Mouse (Mus musculus) cerebellum, adult 8-10 months (tissue): ENCODE measurements at regions not wholly inside any gene's neighbourhood (a gene's known extent, or its start where the extent isn't known, plus 50 kb on each side); places are given as distances from the start of the nearest gene placed in this dataset.

Experiments used
- DNase-seq: peaks from one replicate; pipeline ENCODE4 v3.0.0; 2022

DNA sequence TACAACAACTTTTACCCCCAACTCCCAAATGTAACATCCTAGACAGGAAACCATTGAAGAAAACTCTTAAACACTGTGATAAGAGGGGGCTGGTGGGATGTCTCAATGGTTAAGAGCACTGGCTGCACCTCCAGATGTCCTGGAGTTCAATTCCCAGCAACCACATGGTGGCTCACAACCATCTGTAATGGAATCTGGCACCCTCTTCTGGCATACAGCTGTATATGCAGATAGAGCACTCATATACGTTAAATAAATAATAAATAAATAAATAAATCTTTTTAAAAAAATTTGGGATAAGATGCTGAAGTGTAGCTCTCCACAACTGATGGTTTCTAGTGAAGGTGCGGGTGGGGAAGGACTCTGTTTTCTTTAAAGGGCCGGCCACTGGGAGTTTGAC lies 69.3 kb downstream of the Kctd15 start:
- DNase-seq = no peak

DNA sequence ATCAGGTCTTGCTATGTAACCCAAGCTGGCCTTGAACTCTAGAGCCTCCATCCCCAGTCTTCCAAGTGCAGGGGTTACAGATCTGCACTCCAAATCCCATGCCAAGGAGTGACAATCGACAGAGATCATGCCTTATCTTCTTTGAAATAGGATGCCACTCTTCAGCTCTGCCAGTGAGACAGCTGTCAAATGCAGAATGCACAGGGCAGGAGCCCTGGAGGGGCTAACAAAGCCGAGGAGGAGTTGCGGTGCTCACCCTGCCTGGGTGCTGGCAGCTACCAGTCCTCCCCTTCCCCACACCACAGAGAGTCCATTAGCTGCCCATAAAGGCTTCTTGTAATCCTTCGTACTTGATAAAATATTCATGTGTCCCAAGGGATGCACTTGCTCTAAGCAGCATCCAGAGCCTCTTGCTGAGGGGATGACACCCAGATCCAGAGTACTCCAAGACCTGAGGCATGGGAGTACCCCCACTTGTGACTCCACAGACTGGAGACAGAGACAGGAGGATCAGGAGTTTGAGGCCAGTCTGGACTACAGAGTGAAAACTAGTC lies 71.1 kb downstream of the Kctd15 start:
- DNase-seq = no peak

DNA sequence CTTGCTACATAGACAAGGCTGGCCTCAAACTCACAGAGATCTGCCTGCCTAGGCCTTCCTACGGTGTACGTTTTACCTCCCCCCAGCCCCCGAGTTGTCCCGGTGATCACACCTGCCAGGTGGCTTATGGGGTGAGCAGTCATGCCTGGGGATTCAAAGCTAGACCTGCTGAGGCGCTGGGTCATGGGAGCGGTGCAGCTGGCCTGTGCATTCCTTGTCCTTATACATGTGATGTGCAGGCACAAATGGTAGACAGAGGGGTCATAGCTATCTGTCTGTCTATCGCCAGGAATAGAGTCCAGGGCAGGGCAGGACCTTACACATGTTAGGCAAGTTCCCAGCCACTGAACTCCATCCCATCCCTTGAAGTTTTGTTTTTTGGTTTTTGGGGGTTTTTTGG lies 71.7 kb downstream of the Kctd15 start:
- no peak for DNase-seq

DNA sequence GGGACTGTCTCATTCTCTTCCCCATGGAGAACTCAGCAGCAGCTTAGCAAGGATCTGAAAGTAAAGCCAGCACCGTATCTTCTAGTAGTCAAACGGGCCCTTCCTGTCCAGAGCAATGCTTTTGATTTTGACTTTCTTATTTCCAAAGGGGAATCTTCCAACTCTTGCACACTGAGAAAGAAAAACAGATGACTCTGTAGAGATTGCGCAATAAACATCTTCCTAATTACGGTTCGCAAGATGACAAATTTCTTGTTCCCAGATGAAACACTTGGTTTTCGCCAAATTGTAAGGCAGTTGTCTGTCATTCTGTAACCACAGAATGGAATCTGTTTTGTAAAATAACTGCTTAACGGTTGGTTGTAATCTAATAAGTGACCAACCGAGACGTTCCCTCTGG lies 75.7 kb downstream of the Kctd15 start:
- DNase-seq = no peak

DNA sequence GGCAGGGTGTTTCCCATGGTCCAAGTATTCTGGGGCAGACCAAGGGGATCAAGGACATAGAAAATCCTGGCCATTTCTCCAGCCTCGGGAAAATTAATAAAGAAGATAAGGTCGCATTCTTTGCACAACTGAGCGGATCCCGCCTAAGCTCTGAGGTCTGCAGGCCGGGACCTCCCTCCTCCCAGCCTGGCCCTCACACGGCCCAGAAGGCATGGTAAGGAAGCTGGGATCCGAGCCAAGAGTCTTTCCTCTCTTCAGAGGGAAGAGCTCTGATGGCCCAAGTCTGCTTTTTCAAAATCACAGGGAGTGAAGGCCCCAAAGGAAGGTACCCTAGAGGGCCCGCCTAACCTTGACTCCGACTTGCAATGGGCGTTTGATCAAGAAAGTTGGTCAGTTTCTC lies 85.2 kb downstream of the Kctd15 start:
- no peak for DNase-seq

DNA sequence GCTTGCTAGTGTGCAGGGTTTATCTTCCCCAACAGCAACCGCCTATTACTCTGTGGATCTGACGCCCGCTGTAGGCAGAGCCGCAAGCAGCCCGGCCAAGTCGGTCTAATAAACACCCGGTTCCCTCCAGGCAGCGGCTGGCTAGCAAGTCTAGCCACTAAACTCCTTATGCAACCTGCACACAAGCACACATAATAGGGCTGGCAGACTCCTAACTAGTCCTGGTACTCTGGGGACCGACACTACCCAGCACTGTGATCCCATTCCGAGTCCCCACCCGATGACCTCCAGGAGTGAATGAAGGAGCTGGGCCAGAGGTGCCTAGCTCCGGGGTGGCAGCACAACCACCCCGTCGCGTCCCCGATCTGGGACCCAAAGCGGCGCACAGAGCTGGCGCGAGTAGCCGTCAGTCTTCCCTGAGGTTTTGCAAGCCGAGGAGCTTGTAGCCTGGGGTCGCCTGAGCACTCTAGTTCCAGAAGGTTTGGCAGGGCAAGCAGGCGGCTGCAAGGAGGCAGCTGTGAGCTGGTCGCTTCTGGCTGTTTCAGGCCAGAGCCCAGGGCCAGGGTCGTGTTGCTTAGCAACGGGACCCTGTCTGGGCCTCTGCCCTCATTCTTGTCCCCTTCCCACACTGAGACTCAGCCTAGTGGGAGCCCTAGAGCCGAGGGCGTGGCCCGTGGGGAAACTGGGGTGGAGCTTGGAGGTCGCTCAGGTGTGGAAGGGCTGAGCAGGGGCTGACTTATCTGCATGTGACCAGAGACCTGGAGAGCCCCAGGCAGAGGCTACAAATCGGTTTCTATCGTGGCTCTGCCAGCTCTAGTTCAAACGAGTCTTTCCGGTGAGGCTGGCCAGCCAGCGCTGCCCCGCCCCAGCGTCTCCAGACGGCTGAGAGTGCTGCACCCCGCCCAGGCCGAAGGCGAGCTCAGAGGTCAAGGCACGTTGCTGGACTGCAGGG lies 86.1 kb downstream of the Kctd15 start:
- no peak for DNase-seq

DNA sequence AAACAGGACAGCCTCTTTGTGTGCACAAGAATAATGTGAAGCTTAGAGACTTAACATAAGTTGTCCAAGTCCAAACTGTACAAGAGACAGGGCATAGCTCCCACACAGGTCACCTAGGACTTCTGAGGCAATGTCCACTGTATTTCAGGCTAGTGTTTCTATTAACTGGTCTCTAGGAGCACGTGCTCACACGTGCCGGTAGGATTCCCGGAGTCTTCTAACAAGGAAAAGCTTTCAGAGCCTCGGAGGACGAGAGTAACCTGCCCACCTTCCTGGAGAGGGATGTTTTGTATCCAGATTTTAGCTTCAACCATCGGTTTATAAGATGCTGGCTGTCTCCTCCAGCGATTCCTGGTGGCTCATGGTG lies 86.8 kb downstream of the Kctd15 start:
- no peak for DNase-seq

DNA sequence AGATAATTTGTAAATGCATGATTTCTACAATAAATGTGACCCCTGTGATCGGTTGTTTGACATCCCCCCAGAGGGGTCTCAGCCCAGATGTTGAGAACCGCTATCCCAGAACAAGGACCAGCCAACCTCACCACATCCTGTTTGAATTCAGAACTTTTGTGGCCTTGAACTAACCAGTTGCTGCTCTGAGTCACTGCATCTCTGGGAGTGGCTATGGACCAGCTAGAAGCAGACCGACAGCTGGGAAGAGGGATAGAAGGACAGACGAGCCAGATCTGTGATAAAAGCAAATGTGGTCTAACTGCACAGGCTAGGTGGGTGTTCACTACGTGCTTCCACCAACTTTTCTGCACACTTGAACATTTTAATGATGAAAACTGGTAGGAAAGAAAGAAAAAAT lies 89.0 kb downstream of the Kctd15 start:
- DNase-seq = no peak

DNA sequence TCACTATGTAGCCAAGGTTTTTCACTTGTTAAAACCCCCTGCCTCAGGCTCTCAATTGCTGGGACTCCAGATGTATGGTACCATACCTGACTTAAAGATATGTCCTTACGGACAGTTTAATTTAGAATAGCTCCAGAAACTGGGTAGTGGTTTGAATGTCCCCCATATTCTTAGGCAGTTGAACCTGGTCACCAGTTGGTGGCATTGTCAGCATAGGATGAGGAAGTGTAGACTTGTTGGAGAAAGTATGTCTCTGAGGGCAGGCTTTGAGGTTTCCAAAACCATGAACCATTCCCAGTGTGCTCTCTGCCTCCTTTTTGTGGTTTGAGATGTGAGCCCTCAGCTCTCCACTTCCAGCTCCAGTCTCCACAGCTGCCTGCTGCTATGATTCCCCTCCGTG lies 94.4 kb downstream of the Kctd15 start:
- DNase-seq = no peak

DNA sequence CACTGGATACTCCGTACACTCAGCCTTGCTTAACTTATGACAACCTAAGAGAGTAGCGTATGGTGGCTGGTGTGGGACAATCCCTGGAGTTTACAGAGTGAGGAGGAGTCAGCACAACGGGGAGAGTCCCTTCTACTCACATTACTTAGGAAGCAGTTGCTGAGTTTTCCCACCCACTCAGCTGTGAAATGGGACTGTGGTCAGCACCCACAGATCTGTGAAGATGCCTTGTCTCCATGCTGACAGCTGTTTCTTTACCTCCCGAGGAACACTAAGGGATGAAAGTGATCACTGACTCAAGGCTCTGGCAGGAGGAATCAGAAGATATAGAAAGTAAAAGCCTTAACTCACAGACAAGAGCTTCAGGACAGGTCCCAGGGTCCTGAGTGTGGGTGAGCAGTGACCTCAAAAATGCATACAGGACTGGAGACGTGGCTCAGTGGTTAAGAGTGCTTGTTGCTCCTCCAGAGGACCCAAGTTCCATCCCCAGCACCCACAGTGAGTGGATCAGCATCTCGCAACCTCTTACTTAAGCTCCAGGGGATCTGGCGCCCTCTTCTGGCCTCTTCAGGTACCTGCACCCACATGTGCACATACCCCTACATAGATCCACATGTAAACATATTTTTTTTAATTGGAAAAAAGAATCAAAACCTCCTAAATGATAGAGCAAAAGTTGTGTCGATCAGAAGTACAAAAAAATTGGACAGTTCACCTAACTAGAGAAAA lies 97.8 kb downstream of the Kctd15 start:
- DNase-seq = no peak

DNA sequence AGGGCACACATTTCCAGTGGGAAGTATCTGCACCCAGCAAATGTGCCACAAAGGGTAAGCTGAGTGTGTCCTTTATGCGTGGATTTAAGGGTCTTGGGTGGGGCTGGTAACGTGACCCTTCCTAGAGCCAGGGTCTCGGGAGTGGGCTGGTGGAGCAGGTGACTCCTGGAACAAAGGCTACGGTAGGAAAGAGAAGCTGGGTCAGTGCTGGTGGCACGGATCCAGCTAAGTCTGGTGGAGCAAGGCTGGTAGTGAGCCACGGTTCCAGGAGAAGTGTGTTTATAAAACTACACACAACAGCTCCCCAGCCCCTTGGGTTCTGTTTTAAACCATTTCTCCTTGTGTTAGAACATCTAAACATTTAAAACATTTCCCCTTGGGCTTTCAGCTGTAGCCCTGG lies 101.3 kb downstream of the Kctd15 start:
- no peak for DNase-seq

DNA sequence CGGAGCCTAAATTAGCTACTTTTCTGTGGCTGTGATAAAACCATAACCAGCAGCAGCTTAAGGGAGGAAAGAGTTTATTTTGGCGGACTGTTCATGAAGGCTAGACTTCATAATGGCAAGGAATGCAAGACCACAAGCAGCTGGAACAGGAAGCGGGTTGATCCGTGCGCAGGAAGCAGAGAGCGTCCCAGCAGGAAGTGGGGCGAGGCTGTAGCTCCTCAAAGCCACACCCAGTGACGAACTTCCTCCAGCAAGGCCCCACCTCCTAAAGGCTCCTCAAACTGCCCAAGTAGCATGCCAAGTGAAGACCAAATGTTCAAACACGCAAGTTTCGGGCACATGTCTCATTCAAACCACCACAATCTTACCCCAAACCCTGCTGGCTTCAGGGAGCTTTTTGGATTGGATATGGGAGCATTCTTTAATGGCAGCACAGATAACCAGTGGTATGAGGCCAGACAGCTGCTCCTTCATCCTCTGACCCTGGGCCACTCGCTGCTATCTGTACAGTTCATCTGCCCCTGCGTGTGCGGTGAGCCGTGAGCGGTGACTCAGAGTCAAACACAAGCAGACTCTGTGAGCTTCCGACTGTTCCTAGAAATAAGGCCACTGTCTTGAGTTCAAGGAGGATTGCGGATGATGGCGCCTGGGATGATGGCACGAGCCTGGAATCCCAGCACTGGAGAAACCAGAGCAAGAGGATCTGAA lies 109.8 kb downstream of the Kctd15 start:
- DNase-seq = no peak

DNA sequence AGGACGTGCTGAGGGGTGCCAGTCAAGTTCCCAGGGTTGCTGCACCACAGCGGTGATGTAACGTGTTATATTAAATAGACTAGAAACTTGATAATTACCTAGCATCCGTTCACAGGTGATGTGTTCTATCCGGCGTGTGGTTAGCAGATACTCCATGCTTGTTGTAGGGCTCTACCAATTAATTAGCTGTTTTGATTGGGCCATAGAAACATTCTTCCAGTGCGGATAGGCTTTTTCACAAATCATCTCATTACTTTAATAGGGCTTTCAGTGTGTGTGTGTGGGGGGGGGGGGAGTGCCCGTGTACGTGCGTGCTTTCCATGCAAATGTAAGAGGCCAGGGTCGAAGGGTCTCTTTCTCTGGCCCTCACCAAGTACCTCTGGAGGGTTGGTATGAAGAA lies 110.6 kb downstream of the Kctd15 start:
- no peak for DNase-seq

DNA sequence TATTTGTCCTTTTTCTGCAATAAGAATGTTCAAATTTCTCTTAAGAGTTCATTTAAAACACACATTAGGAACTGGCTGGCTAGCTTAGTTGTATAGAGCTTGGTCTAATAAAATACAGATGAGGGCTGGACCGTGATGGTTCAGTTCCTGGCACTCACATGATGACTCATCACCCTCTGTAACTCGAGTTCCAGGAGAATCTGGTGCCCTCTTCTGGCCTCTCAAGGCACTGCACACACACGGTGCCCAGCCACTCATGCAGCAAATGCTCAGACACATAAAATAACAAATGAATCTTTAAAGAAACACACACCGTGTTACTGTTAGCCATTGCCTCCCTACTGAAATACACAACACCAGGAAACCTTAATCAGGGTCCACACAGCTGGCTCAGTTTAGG lies 114.6 kb downstream of the Kctd15 start:
- no peak for DNase-seq

DNA sequence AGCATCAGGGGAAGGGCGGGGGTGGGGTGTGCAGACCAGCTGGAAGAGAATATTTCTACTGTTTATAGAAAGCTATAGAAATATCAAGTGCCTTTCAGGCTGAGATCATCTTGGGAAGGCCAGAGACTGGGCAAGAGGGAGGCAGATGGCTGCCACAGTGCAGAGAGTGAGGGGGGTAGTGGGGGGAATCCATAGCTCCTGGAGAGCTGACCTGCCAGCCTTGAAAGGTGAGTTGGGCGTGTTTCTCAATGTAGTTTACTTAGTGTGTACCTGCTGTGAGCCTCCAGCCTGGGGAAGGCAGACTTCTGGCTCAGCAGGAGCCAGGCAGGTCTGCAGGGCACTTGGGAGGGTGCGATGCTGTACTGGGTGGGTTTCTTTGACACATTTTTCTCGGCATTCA lies 115.5 kb downstream of the Kctd15 start:
- DNase-seq = no peak

DNA sequence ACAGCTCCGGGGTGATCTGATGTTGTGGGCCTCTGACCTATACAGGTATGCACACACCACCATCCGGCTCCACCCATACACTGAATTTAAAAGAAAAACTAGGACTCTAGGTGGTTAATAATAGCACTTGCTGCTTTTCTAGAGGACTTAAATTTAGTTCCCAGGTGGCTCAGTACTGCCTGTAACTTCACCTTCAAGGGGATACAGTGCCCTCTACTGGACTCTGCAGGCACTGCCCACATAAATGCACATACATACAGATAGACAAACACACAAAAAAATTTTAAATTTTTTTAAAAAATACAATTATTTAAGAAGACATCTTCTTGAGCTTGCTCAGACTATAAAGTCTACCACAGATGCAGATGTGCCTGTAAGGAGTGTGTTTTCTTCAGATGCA lies 116.7 kb downstream of the Kctd15 start:
- no peak for DNase-seq

DNA sequence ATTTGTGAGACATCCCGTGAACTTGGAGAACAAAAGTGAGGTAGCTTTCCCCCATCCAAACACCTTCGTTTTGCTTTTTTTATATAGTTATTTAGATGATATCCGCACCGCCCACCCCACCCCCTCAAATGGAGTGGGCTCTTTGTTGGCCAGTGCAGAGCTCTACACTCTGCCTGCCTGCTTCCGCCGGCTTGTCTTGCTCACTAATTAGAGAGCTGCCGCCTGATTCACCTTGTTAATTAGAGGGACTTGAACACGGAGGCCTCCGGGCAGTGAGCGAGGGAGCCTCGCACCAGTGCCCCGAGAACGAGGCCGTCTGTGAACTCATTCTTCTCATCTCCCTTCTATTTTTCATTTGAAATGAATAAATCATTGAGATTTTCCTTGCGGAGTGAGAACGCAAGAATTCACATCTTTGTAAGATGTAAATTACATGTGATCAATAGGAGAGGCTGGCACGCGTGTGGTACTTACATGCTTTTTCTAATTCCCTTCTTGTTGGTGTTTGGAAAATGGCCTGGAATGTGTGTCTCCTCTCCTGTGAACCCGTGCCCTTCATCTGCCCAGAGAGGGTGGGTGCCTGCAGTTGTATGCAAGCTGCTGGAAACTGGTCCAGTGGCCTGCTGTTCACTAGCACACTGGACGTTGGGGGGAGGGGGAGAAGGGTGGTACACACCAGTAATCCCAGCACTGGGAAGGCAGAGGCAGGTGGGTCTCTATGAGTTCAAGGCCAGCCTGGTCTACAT lies 118.0 kb downstream of the Kctd15 start:
- no peak for DNase-seq

DNA sequence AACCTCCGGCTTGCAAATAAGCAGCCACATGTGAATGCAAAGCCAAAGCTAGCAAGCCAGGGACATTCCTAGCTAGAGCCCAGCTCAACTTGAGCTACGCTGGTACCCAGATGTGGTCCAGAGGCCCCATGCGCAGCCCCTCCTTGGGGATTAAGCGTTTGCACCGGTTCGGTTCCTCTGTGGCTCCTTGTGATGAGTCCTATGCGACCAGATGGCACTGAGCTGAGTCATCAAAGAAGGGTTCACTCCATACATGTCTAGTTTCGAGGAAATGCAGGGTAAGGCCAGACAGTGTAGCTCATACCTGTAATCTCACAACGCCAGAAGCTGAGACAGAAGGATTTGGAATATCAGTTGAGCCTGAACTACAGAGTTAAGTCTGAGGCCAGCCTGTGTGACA lies 119.4 kb downstream of the Kctd15 start:
- DNase-seq = no peak

DNA sequence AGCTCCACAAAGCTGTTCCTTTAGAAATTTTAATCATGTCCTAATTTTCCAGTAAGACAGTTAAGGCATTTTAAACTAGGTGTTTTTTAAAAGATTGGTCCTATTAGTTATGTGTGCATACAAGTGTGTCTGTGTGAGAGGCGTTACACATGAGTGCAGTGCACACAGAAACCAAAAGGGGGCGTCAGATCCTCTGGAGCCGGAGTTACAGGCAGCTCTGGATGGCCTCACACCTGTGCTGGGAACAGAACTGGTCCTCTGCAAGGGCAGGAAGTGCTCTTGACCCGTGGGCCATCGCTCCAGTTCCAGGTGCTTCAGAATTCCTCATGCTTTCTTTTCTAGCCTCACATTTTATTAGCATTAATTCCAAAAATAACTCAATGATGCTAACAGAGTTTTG lies 122.3 kb downstream of the Kctd15 start:
- DNase-seq = no peak

DNA sequence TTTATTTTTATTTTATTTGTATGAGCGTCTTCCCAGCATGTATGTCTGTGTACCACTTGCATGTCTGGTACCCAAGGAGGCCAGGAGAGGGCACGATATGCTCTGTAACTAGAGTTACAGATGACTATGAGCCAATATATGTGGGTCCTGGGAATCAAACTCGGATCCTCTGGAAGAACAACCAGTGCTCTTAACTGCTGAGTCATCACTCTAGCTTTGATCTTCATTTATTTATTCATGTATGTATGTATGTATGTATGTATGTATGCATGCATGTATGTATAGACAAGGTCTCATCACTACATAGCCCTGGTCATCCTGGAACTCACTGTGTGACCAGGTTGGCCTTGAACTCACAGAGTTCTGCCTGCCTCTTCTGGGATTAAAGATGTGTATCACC lies 124.9 kb downstream of the Kctd15 start:
- DNase-seq = no peak

DNA sequence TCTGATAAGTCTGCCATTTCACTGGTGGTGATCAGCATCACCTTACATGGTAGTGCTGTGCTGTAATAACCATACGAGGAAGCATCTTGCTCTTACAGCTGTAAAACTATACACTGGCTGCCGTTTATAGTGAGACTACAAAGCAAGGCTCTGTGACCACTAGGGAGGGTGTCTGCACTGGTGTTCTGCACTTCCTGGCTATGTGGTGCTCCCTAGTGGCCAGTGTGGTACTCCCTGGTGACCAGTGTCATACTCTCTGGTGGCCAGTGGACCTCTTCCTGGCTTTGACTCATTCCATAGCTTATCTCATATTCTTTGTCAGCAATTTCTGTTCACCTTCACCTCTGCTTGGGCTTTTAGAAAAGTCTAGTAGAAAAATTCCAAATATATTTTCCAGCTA lies 114.7 kb upstream of the Lsm14a start:
- DNase-seq = no peak

DNA sequence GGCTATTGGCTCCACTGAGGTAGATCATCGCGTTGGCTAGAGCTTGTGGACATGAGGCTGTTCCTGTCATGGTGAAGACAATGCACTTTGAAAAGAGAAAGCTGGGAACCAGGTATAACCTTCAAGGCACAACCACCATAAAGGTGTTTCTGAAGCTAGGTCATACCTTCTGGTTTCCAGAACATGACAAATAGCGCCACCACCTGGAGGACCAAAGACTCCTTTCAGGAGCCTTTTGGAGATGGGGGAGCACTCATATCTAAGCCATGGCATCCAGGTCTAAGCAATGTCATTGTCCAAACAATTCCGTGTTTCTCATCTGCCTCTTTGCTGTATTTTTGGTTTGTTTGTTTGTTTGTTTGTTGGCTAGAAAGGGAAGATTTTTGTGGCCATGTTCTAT lies 113.7 kb upstream of the Lsm14a start:
- DNase-seq = no peak

DNA sequence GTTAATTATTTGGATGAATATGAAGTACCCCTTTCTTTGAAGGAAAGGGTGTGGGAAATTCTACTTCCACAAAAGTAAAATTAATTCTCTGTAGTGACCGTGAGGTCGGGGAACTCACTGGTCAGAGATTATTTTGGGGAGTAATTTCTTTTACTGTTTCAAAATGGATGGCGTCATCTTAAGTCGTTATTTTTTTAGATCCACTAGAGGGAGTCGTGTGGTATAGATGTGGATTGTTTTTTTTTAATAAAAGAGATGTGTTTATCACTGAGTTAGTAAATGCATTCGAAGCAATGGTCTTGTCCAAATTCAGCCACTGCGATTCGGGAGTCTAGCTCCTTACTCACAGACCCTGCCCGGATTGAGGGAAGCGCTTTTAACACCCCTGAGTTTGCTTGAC lies 100.8 kb upstream of the Lsm14a start:
- no peak for DNase-seq
